Mouse (Mus musculus) hematopoietic stem cell, adult 5-6 weeks (primary cell): ENCODE results near the gene Zfp708. TPM values are rescaled to one million over a fixed set of nuclear protein-coding genes. Genes with fewer than 3 reads are reported as not detected.
"Not testable (repeated sequence)": the region's sequence is repeated elsewhere in the genome, so short reads cannot be mapped to it uniquely, and the experiment has no call there.

Experiments
- ATAC-seq, 2 experiments: fragments of 125-278 bp in 1 of 2; replicated peaks in 1 of 2; 2 replicates each; pipeline ENCODE4 v1.8.0; 2016 to 2017; ENCODE audit warnings: inconsistent platforms in 2 of 2, mild to moderate bottlenecking in 2 of 2, moderate number of reproducible peaks in 2 of 2, low read depth in 1 of 2, moderate TSS enrichment in 1 of 2; ENCODE audit not compliant: low FRiP score in 2 of 2, poor library complexity in 2 of 2, severe bottlenecking in 2 of 2, insufficient read depth in 1 of 2, low TSS enrichment in 1 of 2
- total RNA-seq: library from RNA; stranded (forward); fragments of 172-1452, 232-1000 nt; gene quantifications from 2 replicates; pipeline ENCODE4 v1.2.3, GENCODE M21; 2017

Gene Zfp708
- total RNA-seq: 7.6 and 10.3 TPM in 2 replicates

- ATAC-seq: no peak
These were observed at the start of gene Zfp708 for GRCm38 (mm10) chr13:67097876-67098275. Gene Zfp708 (minus strand): TSS chr13:67097976.

GRCm38 (mm10) chr13:67128038-67128721 lies 30.4 kb upstream of the Zfp708 start:
- peak; percentile 97 for ATAC-seq

- 0 out of 4 replicates have a peak, but pooled peaks of 1 of the 2 experiments have one; percentile 20 for ATAC-seq
These were observed 29.7 kb upstream of the Zfp708 start for GRCm38 (mm10) chr13:67127507-67127906.

GRCm38 (mm10) chr13:67124460-67124859 lies 26.7 kb upstream of the Zfp708 start:
- no peak for ATAC-seq

GRCm38 (mm10) chr13:67121360-67121759 lies 23.6 kb upstream of the Zfp708 start, which contains the start of gene Zfp759:
Gene Zfp759 (plus strand): TSS chr13:67121660.
- ATAC-seq: not testable (repeated sequence)

- not testable (repeated sequence) for ATAC-seq
These were observed 18.4 kb upstream of the Zfp708 start, which contains the start of gene Rslcan18 for GRCm38 (mm10) chr13:67116163-67116562. Gene Rslcan18 (minus strand): TSS chr13:67116263.

GRCm38 (mm10) chr13:67113287-67113686 lies 15.5 kb upstream of the Zfp708 start:
- no peak for ATAC-seq

GRCm38 (mm10) chr13:67112096-67112495 lies 14.3 kb upstream of the Zfp708 start:
- ATAC-seq: no peak

- ATAC-seq: peak; percentile 79 to 86
These were observed 11.0 kb upstream of the Zfp708 start for GRCm38 (mm10) chr13:67108821-67109206.

GRCm38 (mm10) chr13:67108194-67108820 lies 10.5 kb upstream of the Zfp708 start, which contains the start of gene Gm28557:
Gene Gm28557 (minus strand): TSS chr13:67108604.
- ATAC-seq: peak; percentile 97

- ATAC-seq: no peak
These were observed 9.9 kb upstream of the Zfp708 start for GRCm38 (mm10) chr13:67107681-67108080.

GRCm38 (mm10) chr13:67090154-67090553 lies 7.6 kb downstream of the Zfp708 start:
- no peak for ATAC-seq

- no peak for ATAC-seq
These were observed 15.8 kb downstream of the Zfp708 start for GRCm38 (mm10) chr13:67081946-67082345.

GRCm38 (mm10) chr13:67081142-67081713 lies 16.5 kb downstream of the Zfp708 start:
- peak; percentile 93 to 94 for ATAC-seq

- no peak for ATAC-seq
These were observed 20.5 kb downstream of the Zfp708 start for GRCm38 (mm10) chr13:67077244-67077643.

GRCm38 (mm10) chr13:67072786-67073185 lies 25.0 kb downstream of the Zfp708 start:
- ATAC-seq: no peak

GRCm38 (mm10) chr13:67065386-67065785 lies 32.4 kb downstream of the Zfp708 start:
- ATAC-seq: no peak

- no peak for ATAC-seq
These were observed 35.3 kb downstream of the Zfp708 start for GRCm38 (mm10) chr13:67062427-67062826.
